Mouse (Mus musculus) leukemia stem cell, adult 10-12 weeks (primary cell): ENCODE results near the gene Olfr1006. TPM values are rescaled to one million over a fixed set of nuclear protein-coding genes. Genes with fewer than 3 reads are reported as not detected.

ENCODE experiments used
- polyA plus RNA-seq: library from polyadenylated mRNA; stranded (reverse); fragments of >175 nt; gene quantifications from 2 replicates; pipeline ENCODE4 v1.2.3, GENCODE M21; 2012; ENCODE audit warnings: low replicate concordance

Gene Olfr1006
- not detected in 2 replicates for polyA plus RNA-seq

GRCm38 (mm10) chr2:85678667-85679066, at the start of gene Olfr1006:
Gene Olfr1006 (minus strand): TSS chr2:85678767.

GRCm38 (mm10) chr2:85715119-85715518, 36.6 kb upstream of the Olfr1006 start, which contains the start of gene Olfr1009:
Gene Olfr1009 (plus strand): TSS chr2:85715419.

GRCm38 (mm10) chr2:85689131-85689530, 10.6 kb upstream of the Olfr1006 start, which contains the start of gene Olfr1008:
Gene Olfr1008 (plus strand): TSS chr2:85689431.

GRCm38 (mm10) chr2:85664355-85664754, 14.2 kb downstream of the Olfr1006 start, which contains the start of gene Olfr154:
Gene Olfr154 (minus strand): TSS chr2:85664455.

GRCm38 (mm10) chr2:85650604-85651003, 28.0 kb downstream of the Olfr1006 start, which contains the start of gene Olfr1002:
Gene Olfr1002 (minus strand): TSS chr2:85650704.

Other genes with a start within 250 kb of the Olfr1006 start
- gene Olfr994, start 242.3 kb downstream of the Olfr1006 start, polyA plus RNA-seq: not detected in 2 replicates
- gene Olfr995, start 235.1 kb downstream of the Olfr1006 start, polyA plus RNA-seq: not detected in 2 replicates
- not detected in 2 replicates for gene 4833423E24Rik, start 159.7 kb downstream of the Olfr1006 start, polyA plus RNA-seq
- gene Olfr996, start 99.6 kb downstream of the Olfr1006 start, polyA plus RNA-seq: not detected in 2 replicates
- gene Olfr998, start 89.8 kb downstream of the Olfr1006 start, polyA plus RNA-seq: not detected in 2 replicates
- gene Olfr1000, start 66.9 kb downstream of the Olfr1006 start, polyA plus RNA-seq: not detected in 2 replicates
- not detected in 2 replicates for gene Olfr1002, start 28.1 kb downstream of the Olfr1006 start, polyA plus RNA-seq
- gene Olfr154, start 14.3 kb downstream of the Olfr1006 start, polyA plus RNA-seq: not detected in 2 replicates
- not detected in 2 replicates for gene Olfr1008, start 10.7 kb upstream of the Olfr1006 start, polyA plus RNA-seq
- gene Olfr1009, start 36.7 kb upstream of the Olfr1006 start, polyA plus RNA-seq: 0.12 TPM in 1 of 2 replicates, not detected in the other
- gene Olfr1012, start 84.0 kb upstream of the Olfr1006 start, polyA plus RNA-seq: not detected in 2 replicates
- not detected in 2 replicates for gene Olfr1013, start 88.3 kb upstream of the Olfr1006 start, polyA plus RNA-seq
- gene Olfr1014, start 93.9 kb upstream of the Olfr1006 start, polyA plus RNA-seq: not detected in 2 replicates
- not detected in 2 replicates for gene Olfr1015, start 103.2 kb upstream of the Olfr1006 start, polyA plus RNA-seq
- gene Olfr1016, start 123.8 kb upstream of the Olfr1006 start, polyA plus RNA-seq: not detected in 2 replicates
- not detected in 2 replicates for gene Olfr1018, start 139.7 kb upstream of the Olfr1006 start, polyA plus RNA-seq
- not detected in 2 replicates for gene Olfr1019, start 166.7 kb upstream of the Olfr1006 start, polyA plus RNA-seq
- not detected in 2 replicates for gene Olfr1020, start 168.3 kb upstream of the Olfr1006 start, polyA plus RNA-seq
- gene Olfr1022, start 189.8 kb upstream of the Olfr1006 start, polyA plus RNA-seq: not detected in 2 replicates
- gene Olfr1023, start 206.9 kb upstream of the Olfr1006 start, polyA plus RNA-seq: not detected in 2 replicates
- not detected in 2 replicates for gene Olfr1024, start 226.3 kb upstream of the Olfr1006 start, polyA plus RNA-seq
- gene Olfr1025-ps1, start 236.4 kb upstream of the Olfr1006 start, polyA plus RNA-seq: not detected in 2 replicates
- not detected in 2 replicates for gene Olfr1026, start 242.8 kb upstream of the Olfr1006 start, polyA plus RNA-seq